Mouse (Mus musculus) lung, adult 2 months (tissue): ENCODE results near the gene Ets1.

Source experiments
- CTCF ChIP-seq: fragments of 200-500 bp; IDR thresholded peaks from 2 replicates; pipeline ENCODE4 v1.5.1; 2011; ENCODE audit warnings: mild to moderate bottlenecking, low read length, control low read depth; ENCODE audit not compliant: insufficient read depth
- POLR2A ChIP-seq: fragments of 200-500 bp; IDR thresholded peaks from 2 replicates; pipeline ENCODE4 v1.6.1; 2011; ENCODE audit warnings: low read depth, mild to moderate bottlenecking, control low read depth, low read length, borderline replicate concordance; ENCODE audit errors: extremely low read depth

GRCm38 (mm10) chr9:32652112-32652511, 16.1 kb downstream of the Ets1 start:
- TF ChIP-seq CTCF = no peak
- no peak for TF ChIP-seq POLR2A
